Mouse (Mus musculus) liver, embryonic 14.5 days (tissue): ENCODE measurements at regions not wholly inside any gene's neighbourhood (a gene's known extent, or its start where the extent isn't known, plus 50 kb on each side); places are given as distances from the start of the nearest gene placed in this dataset.
"Not testable (repeated sequence)": the region's sequence is repeated elsewhere in the genome, so short reads cannot be mapped to it uniquely, and the experiment has no call there.

ENCODE experiments used
- ATAC-seq: fragments of 200-750 bp; cut with Nextera tagmentation; 2 replicates; pipeline ENCODE4 v1.8.0; 2017; ENCODE audit warnings: moderate number of reproducible peaks, mild to moderate bottlenecking, moderate library complexity; ENCODE audit not compliant: insufficient read depth
- DNase-seq, 3 experiments: peaks; one replicate each; pipeline ENCODE4 v3.0.0-alpha.2; 2012 to 2013; ENCODE audit warnings: low read depth in 3 of 3, low spot score in 3 of 3
- H3K27ac ChIP-seq: fragments of 300-500 bp; sonication (generic); 2 replicates; pipeline ENCODE4 v1.5.1; 2014; ENCODE audit warnings: moderate library complexity, mild to moderate bottlenecking, control low read depth, inconsistent platforms
- H3K27me3 ChIP-seq: fragments of 300-500 bp; sonication (generic); 2 replicates; pipeline ENCODE4 v1.6.1; 2014; ENCODE audit warnings: mild to moderate bottlenecking, low read length, moderate library complexity; ENCODE audit not compliant: control insufficient read depth, insufficient read depth
- H3K36me3 ChIP-seq: fragments of 300-500 bp; sonication (generic); replicated peaks from 2 replicates; pipeline ENCODE4 v1.6.1; 2014; ENCODE audit warnings: low read depth; ENCODE audit not compliant: control insufficient read depth, insufficient read depth
- H3K4me1 ChIP-seq, 2 experiments: fragments of 200-500 bp in 1 of 2; fragments of 300-500 bp in 1 of 2; sonication (generic) in 1 of 2; replicated peaks; 2 replicates each; pipeline ENCODE4 v1.6.1; 2012 to 2014; ENCODE audit warnings: antibody characterized with exemption in 1 of 2, inconsistent platforms in 1 of 2, low read length in 1 of 2; ENCODE audit not compliant: control insufficient read depth in 2 of 2, insufficient read depth in 2 of 2
- H3K4me2 ChIP-seq: fragments of 300-500 bp; sonication (generic); 2 replicates; pipeline ENCODE4 v1.6.1; 2014; ENCODE audit warnings: low read depth, mild to moderate bottlenecking, control low read depth, moderate library complexity
- H3K4me3 ChIP-seq, 2 experiments: fragments of 200-500 bp in 1 of 2; fragments of 300-500 bp in 1 of 2; sonication (generic) in 1 of 2; 2 replicates each; pipeline ENCODE4 v1.5.1; 2012 to 2014; ENCODE audit warnings: low read depth in 2 of 2, low read length in 2 of 2, mild to moderate bottlenecking in 2 of 2, control low read depth in 1 of 2, inconsistent platforms in 1 of 2, moderate library complexity in 1 of 2; ENCODE audit not compliant: insufficient read depth in 1 of 2
- H3K9ac ChIP-seq: fragments of 300-500 bp; sonication (generic); replicated peaks from 2 replicates; pipeline ENCODE4 v1.6.1; 2014; ENCODE audit warnings: mild to moderate bottlenecking, control low read depth, moderate library complexity
- H3K9me3 ChIP-seq: fragments of 300-500 bp; sonication (generic); 2 replicates; pipeline ENCODE4 v1.6.1; 2016; ENCODE audit warnings: low read length, mixed read lengths; ENCODE audit not compliant: control insufficient read depth
- CTCF ChIP-seq: IDR thresholded peaks from 2 replicates; pipeline ENCODE4 v1.5.1; 2016; ENCODE audit warnings: antibody characterized with exemption, low read depth, control low read depth
- EP300 ChIP-seq: IDR thresholded peaks from 2 replicates; pipeline ENCODE4 v1.6.1; 2016; ENCODE audit warnings: antibody characterized with exemption, low read depth
- WGBS: fragments of 180-500 bp; shearing (Covaris S2); extraction: QIAGEN DNeasy Blood & Tissue Kit; methylation state at CpG from one replicate; pipeline ENCODE4 v1.1.7; 2014; ENCODE audit not compliant: insufficient replicate concordance; 5-methylcytosine and 5-hydroxymethylcytosine counted together

GRCm38 (mm10) chr9:43542077-43542654 lies 201.6 kb upstream of the Nectin1 start:
- ATAC-seq: no peak
- no peak overlapping the region for H3K27ac ChIP-seq
- H3K27me3 ChIP-seq: no peaks in the 10 kb centered on the region
- no peaks in the 10 kb centered on the region for H3K36me3 ChIP-seq
- no peak for DNase-seq
- TF ChIP-seq CTCF (no peak), EP300 (no peak)
- no peaks in the 10 kb centered on the region for H3K4me1 ChIP-seq
- no peak overlapping the region for H3K4me2 ChIP-seq
- H3K9ac ChIP-seq: no peak overlapping the region
- 68% methylated on average over 9 of the region's 9 CpGs for WGBS
- H3K4me3 ChIP-seq: no peak overlapping the region
- H3K9me3 ChIP-seq: no peaks in the 10 kb centered on the region

- no peaks in the 10 kb centered on the region for H3K36me3 ChIP-seq
- H3K27ac ChIP-seq: no peak overlapping the region
- WGBS: 14% methylated on average over 15 of the region's 15 CpGs
- DNase-seq: no peak
- no peak overlapping the region for H3K4me2 ChIP-seq
- TF ChIP-seq EP300 (no peak), CTCF (no peak)
- H3K4me1 ChIP-seq: no peaks in the 10 kb centered on the region
- no peaks in the 10 kb centered on the region for H3K9me3 ChIP-seq
- no peak overlapping the region for H3K9ac ChIP-seq
- H3K4me3 ChIP-seq: no peak overlapping the region
- ATAC-seq: no peak
- H3K27me3 ChIP-seq: no peaks in the 10 kb centered on the region
Observed at GRCm38 (mm10) chr9:43545081-43545565, 198.7 kb upstream of the Nectin1 start.

- TF ChIP-seq EP300 (no peak), CTCF (no peak)
- no peaks in the 10 kb centered on the region for H3K27me3 ChIP-seq
- no peak for DNase-seq
- no peak for ATAC-seq
- H3K9me3 ChIP-seq: no peaks in the 10 kb centered on the region
- no peaks in the 10 kb centered on the region for H3K36me3 ChIP-seq
- no peak overlapping the region for H3K27ac ChIP-seq
- no peak overlapping the region for H3K4me3 ChIP-seq
- no peak overlapping the region for H3K9ac ChIP-seq
- no peaks in the 10 kb centered on the region for H3K4me1 ChIP-seq
- 46% methylated on average over 4 of the region's 4 CpGs for WGBS
- H3K4me2 ChIP-seq: no peak overlapping the region
Observed at GRCm38 (mm10) chr9:43548883-43549282, 194.9 kb upstream of the Nectin1 start.

GRCm38 (mm10) chr9:43549293-43549692 lies 194.5 kb upstream of the Nectin1 start:
- 48% methylated on average over 7 of the region's 7 CpGs for WGBS
- no peak overlapping the region for H3K4me2 ChIP-seq
- ATAC-seq: no peak
- H3K9ac ChIP-seq: no peak overlapping the region
- H3K4me3 ChIP-seq: no peak overlapping the region
- H3K4me1 ChIP-seq: no peaks in the 10 kb centered on the region
- no peak for DNase-seq
- H3K9me3 ChIP-seq: no peaks in the 10 kb centered on the region
- H3K27me3 ChIP-seq: no peaks in the 10 kb centered on the region
- TF ChIP-seq CTCF: no peak
- H3K36me3 ChIP-seq: no peaks in the 10 kb centered on the region
- no peak overlapping the region for H3K27ac ChIP-seq

- not testable (repeated sequence) for H3K9me3 ChIP-seq, H3K27ac ChIP-seq, H3K4me3 ChIP-seq, H3K27me3 ChIP-seq, H3K4me2 ChIP-seq, H3K9ac ChIP-seq, H3K4me1 ChIP-seq, DNase-seq, H3K36me3 ChIP-seq, ATAC-seq
- WGBS: 58% methylated on average over 1 of the region's 1 CpGs
Observed at GRCm38 (mm10) chr9:43552758-43553157, 191.0 kb upstream of the Nectin1 start.

GRCm38 (mm10) chr9:43562016-43562415 lies 181.8 kb upstream of the Nectin1 start:
- TF ChIP-seq CTCF (no peak), EP300 (no peak)
- H3K4me2 ChIP-seq: no peak overlapping the region
- DNase-seq: no peak
- no peaks in the 10 kb centered on the region for H3K36me3 ChIP-seq
- no peak overlapping the region for H3K4me3 ChIP-seq
- ATAC-seq: no peak
- no peaks in the 10 kb centered on the region for H3K9me3 ChIP-seq
- H3K9ac ChIP-seq: no peak overlapping the region
- no peaks in the 10 kb centered on the region for H3K27me3 ChIP-seq
- 62% methylated on average over 6 of the region's 6 CpGs for WGBS
- H3K27ac ChIP-seq: no peak overlapping the region
- no peaks in the 10 kb centered on the region for H3K4me1 ChIP-seq
